Mouse (Mus musculus) lung, adult 2 months (tissue): Measurements from ENCODE around the gene Msi2.

ENCODE experiments used
- CTCF ChIP-seq: fragments of 200-500 bp; IDR thresholded peaks from 2 replicates; pipeline ENCODE4 v1.5.1; 2011; ENCODE audit warnings: mild to moderate bottlenecking, low read length, control low read depth; ENCODE audit not compliant: insufficient read depth
- POLR2A ChIP-seq: fragments of 200-500 bp; IDR thresholded peaks from 2 replicates; pipeline ENCODE4 v1.6.1; 2011; ENCODE audit warnings: low read depth, mild to moderate bottlenecking, control low read depth, low read length, borderline replicate concordance; ENCODE audit errors: extremely low read depth

DNA sequence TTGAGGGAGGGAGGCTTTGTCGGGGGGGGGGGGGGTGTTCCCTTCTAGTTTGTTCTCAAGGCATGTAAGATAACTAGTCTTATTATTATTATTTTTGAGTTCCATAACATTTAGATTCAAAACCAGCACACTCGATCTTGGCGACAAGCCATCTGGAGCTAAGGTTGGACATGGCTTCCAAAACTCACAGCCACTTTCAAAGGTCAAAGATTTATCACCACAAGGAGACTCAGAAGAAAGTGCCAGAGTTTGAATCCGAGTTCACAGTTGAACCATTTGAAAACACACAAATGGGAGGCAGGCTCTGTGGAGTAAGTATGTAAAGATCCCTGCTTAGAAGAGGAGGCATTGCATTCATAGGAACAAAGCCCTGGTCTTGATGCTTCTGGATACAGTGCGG is 221.9 kb downstream of the Msi2 start:
- no peak for TF ChIP-seq CTCF
- TF ChIP-seq POLR2A: no peak
